Mouse (Mus musculus) kidney, embryonic 16.5 days (tissue): ENCODE data around the gene Gm17542. TPM values are rescaled to one million over a fixed set of nuclear protein-coding genes. Genes with fewer than 3 reads are reported as not detected.
A peak's percentile ranks its signal among the peaks of the same experiment; 100 is the strongest.
"Not testable (repeated sequence)": the region's sequence is repeated elsewhere in the genome, so short reads cannot be mapped to it uniquely, and the experiment has no call there.

ENCODE experiments used
- ATAC-seq: fragments of 200-750 bp; cut with Nextera tagmentation; 2 replicates; pipeline ENCODE4 v1.8.0; 2017; ENCODE audit warnings: moderate TSS enrichment; ENCODE audit not compliant: low FRiP score, low TSS enrichment
- H3K27ac ChIP-seq: fragments of 300-500 bp; sonication (generic); 2 replicates; pipeline ENCODE4 v1.5.1; 2014; ENCODE audit warnings: low read length
- H3K27me3 ChIP-seq: fragments of 300-500 bp; sonication (generic); 2 replicates; pipeline ENCODE4 v1.6.1; 2014; ENCODE audit warnings: low read length, control low read depth, mixed read lengths; ENCODE audit not compliant: insufficient read depth
- H3K36me3 ChIP-seq: fragments of 300-500 bp; sonication (generic); 2 replicates; pipeline ENCODE4 v1.6.1; 2014; ENCODE audit warnings: low read length, control low read depth, mixed read lengths; ENCODE audit not compliant: insufficient read depth
- H3K4me1 ChIP-seq: fragments of 300-500 bp; sonication (generic); 2 replicates; pipeline ENCODE4 v1.6.1; 2014; ENCODE audit warnings: low read length, control low read depth, mixed read lengths; ENCODE audit not compliant: insufficient read depth
- H3K4me2 ChIP-seq: fragments of 300-500 bp; sonication (generic); replicated peaks from 2 replicates; pipeline ENCODE4 v1.6.1; 2014; ENCODE audit warnings: low read depth, low read length
- H3K4me3 ChIP-seq: fragments of 300-500 bp; sonication (generic); 2 replicates; pipeline ENCODE4 v1.5.1; 2014; ENCODE audit warnings: mild to moderate bottlenecking, low read length
- H3K9ac ChIP-seq: fragments of 300-500 bp; sonication (generic); replicated peaks from 2 replicates; pipeline ENCODE4 v1.6.1; 2014; ENCODE audit warnings: low read length
- H3K9me3 ChIP-seq: fragments of 300-500 bp; sonication (generic); 2 replicates; pipeline ENCODE4 v1.6.1; 2016; ENCODE audit warnings: low read length, control low read depth
- WGBS: fragments of 180-500 bp; shearing (Covaris S2); extraction: QIAGEN DNeasy Blood & Tissue Kit; methylation state at CpG from one replicate; pipeline ENCODE4 v1.1.7; 2014; 5-methylcytosine and 5-hydroxymethylcytosine counted together
- polyA plus RNA-seq: library from polyadenylated mRNA; unstranded; fragments of >200 nt; fragmentation: Nextera tagmentation; extraction: Ambion mirVana; gene quantifications from 2 replicates; pipeline ENCODE4 v1.2.1, GENCODE M21; 2015

Gene Gm17542
- polyA plus RNA-seq: not detected in 2 replicates

- H3K9me3 ChIP-seq, H3K36me3 ChIP-seq, H3K9ac ChIP-seq, H3K4me1 ChIP-seq, H3K4me3 ChIP-seq, H3K4me2 ChIP-seq, H3K27me3 ChIP-seq, H3K27ac ChIP-seq, ATAC-seq: not testable (repeated sequence)
Measured at GRCm38 (mm10) chr10:58718110-58718509, at the start of gene Gm17542. Gene Gm17542, minus strand, starts transcription at chr10:58718210.

DNA sequence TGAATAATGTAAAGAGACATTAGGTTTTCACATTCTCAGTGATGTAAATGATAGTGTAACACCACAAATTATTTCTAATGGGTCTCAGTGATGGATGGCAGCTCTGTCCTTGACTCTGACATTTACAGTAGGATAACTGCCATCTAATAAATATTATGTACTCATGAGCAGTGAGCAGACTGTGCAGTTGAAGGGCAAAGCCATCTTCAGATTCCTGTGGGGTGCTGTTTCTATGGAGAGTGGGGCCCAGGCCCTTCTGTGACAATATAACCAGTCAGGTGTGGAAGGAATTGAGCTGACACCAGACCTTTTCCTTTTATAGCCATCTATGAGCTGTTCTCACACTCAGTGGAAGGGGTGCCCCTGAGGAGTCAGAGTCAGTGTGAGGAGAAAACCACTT is 21.8 kb upstream of the Gm17542 start:
- Histone ChIP-seq H3K4me3 (no peak overlapping the region), H3K36me3 (no peaks in the 10 kb centered on the region), H3K27ac (no peak overlapping the region), H3K4me2 (no peak overlapping the region), H3K9ac (no peak overlapping the region), H3K9me3 (no peaks in the 10 kb centered on the region), H3K4me1 (no peaks in the 10 kb centered on the region), H3K27me3 (no peaks in the 10 kb centered on the region)
- ATAC-seq: no peak

GRCm38 (mm10) chr10:58738152-58738551 is 20.1 kb upstream of the Gm17542 start:
- Histone ChIP-seq H3K9me3 (no peaks in the 10 kb centered on the region), H3K4me3 (no peak overlapping the region), H3K9ac (no peak overlapping the region), H3K27me3 (no peaks in the 10 kb centered on the region), H3K4me1 (no peaks in the 10 kb centered on the region), H3K27ac (no peak overlapping the region), H3K36me3 (no peaks in the 10 kb centered on the region), H3K4me2 (no peak overlapping the region)
- WGBS: 81% methylated on average over 7 of the region's 7 CpGs
- ATAC-seq: no peak

DNA sequence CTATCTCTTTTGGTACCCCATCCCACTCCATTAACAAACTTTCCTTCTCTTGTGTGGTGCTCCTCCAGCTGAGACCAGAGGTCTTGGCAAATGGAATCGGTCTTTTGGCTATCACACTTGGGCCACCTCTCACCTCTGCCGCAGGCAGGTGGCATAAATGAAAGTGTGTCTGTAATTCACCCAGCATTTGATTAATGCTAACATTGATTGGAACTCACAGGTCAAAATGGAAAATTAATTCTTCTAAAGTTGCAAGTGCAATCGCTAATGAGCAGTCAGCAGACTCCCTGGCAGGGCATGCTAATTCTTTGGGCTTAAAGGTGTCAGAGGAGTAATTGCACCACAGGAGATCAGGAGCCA is 3.2 kb downstream of the Gm17542 start:
- Histone ChIP-seq H3K36me3 (no peaks in the 10 kb centered on the region), H3K4me1 (peaks cover 8% of the 10 kb centered on the region), H3K9me3 (0 out of 2 replicates have a peak, but pooled peaks cover 3% of the 10 kb centered on the region), H3K27me3 (no peaks in the 10 kb centered on the region), H3K4me2 (peak overlapping the region; percentile 66), H3K4me3 (peak overlapping the region; percentile 41), H3K27ac (peak overlapping the region; percentile 0; the same call in 1 of the 2 replicates), H3K9ac (no peak overlapping the region)
- no peak for ATAC-seq
- WGBS: 35% methylated on average over 3 of the region's 3 CpGs

DNA sequence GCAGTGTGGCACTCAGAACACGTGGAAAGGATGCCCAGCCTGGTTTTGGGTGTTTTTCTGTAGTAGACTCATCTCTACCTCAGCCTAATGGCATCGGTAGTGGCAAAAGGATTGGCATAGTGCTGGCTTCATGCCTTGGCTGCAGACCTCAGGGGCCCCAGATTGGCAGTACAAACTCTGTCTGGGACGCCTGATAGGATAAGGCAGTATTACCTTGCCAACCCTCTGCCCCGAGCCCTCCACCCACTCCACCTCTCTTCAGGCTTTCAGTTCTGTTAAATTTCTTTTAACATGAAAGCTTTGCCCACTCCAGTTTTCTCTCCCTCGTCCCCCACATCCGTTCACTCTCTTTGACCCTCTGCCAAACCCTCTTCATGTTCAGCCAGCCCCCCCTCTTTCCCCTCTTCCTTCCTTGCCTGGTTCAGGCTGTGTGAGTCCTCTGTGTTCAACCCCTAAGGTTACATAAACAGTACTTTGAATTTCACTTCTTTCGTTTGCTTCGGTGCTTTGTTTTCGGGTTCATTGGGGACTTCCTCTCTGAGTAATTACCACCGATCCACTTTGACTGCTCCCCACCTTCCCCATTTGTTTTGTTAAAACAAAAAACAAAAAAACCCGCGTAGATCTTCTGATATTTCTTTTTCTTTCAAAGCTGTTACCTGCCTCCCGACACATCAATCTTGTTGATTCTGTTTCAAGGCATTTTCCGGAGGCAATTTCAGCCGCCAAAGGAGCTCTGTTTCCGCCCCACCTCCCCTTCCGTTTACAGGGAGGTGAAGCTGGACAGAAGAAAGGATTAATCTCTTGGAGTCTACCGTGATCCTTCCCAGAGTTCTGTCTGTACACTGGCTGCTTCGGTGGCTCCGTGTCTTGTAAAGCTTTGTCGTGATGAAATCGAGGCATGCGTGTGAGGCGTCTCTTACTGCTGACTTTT is 3.9 kb downstream of the Gm17542 start:
- no peaks in the 10 kb centered on the region for H3K36me3 ChIP-seq
- 0 out of 2 replicates have a peak, but pooled peaks cover 3% of the 10 kb centered on the region for H3K9me3 ChIP-seq
- peak; percentile 82; the same call in 1 of the 2 replicates for ATAC-seq
- H3K9ac ChIP-seq: peak overlapping the region; percentile 52
- H3K27ac ChIP-seq: peak overlapping the region; percentile 0; the same call in 1 of the 2 replicates
- 9% methylated on average over 24 of the region's 24 CpGs for WGBS
- peak overlapping the region; percentile 41 for H3K4me3 ChIP-seq
- H3K27me3 ChIP-seq: no peaks in the 10 kb centered on the region
- peak overlapping the region; percentile 66 for H3K4me2 ChIP-seq
- peaks cover 8% of the 10 kb centered on the region for H3K4me1 ChIP-seq

DNA sequence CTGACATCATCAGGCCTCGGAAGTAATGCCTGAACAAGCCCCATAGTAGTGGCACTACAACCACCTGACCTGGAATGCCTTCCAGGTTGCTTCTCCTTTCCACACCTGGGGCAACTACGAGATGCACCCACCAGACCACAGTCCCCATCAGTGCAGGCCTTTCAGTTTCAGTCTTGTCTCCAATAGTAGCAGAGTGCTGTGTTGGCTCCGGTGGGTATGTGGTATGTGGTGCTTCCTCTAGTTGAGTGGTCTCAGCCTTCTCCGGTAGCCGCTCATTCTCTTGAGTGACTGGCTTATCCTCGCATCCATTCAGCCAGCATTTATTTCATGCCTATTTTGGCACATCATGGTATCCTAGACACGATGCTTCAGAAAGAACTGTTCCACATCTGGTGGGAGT is 4.8 kb downstream of the Gm17542 start:
- no peaks in the 10 kb centered on the region for H3K36me3 ChIP-seq
- no peak overlapping the region for H3K9ac ChIP-seq
- no peak overlapping the region for H3K4me3 ChIP-seq
- 0 out of 2 replicates have a peak, but pooled peaks cover 3% of the 10 kb centered on the region for H3K9me3 ChIP-seq
- peaks cover 8% of the 10 kb centered on the region for H3K4me1 ChIP-seq
- H3K27ac ChIP-seq: no peak overlapping the region
- WGBS: 93% methylated on average over 7 of the region's 7 CpGs
- H3K4me2 ChIP-seq: no peak overlapping the region
- H3K27me3 ChIP-seq: no peaks in the 10 kb centered on the region
- no peak for ATAC-seq

DNA sequence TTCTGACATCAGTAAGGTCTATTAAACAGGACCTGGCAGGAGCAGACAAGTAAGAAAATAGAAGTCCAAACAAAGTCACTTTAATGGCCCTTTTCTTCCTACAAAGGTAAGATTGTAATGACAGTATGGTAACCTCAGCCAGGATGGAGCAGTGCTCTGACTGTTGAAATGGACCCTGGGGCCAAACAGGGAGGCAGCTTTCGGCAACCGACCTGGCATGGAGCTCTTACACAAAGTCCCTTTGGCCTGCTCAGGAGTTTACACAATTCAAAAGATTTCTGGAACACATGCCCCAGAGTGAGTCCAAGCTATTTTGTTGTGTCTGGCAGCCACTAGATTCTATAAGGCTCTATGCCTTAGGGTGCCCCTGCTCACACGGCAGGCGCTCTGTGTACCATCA is 9.0 kb downstream of the Gm17542 start:
- Histone ChIP-seq H3K36me3 (no peaks in the 10 kb centered on the region), H3K27ac (no peak overlapping the region), H3K4me1 (peaks cover 4% of the 10 kb centered on the region), H3K9ac (no peak overlapping the region), H3K4me2 (no peak overlapping the region), H3K9me3 (no peaks in the 10 kb centered on the region; the same call in 1 of the 2 replicates), H3K27me3 (no peaks in the 10 kb centered on the region), H3K4me3 (no peak overlapping the region)
- ATAC-seq: no peak
- 88% methylated on average over 4 of the region's 4 CpGs for WGBS

DNA sequence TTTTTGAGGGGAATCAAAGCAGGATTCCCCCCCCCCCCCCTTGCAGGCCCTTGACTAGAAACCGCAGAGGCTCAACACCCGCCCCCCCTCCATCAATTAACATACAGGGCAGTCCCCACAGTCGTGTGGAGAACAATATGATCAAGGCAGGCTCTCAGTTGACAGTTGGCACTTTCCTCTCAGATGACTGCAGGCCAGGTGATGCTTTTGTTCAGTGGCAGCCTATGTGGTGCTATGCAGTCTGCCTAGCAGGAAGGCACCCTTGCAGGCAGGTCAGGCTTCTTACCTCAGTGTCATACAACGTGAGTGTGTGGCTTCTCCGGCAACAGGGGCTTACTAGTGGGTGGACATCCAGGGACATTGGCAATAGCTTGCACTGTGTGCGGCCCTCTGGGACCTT is 17.4 kb downstream of the Gm17542 start:
- no peaks in the 10 kb centered on the region for H3K36me3 ChIP-seq
- H3K9me3 ChIP-seq: 0 out of 2 replicates have a peak, but pooled peaks cover 3% of the 10 kb centered on the region
- H3K27ac ChIP-seq: no peak overlapping the region
- H3K4me2 ChIP-seq: no peak overlapping the region
- no peak for ATAC-seq
- H3K4me1 ChIP-seq: no peaks in the 10 kb centered on the region
- no peak overlapping the region for H3K9ac ChIP-seq
- no peaks in the 10 kb centered on the region for H3K27me3 ChIP-seq
- H3K4me3 ChIP-seq: no peak overlapping the region
- WGBS: 47% methylated on average over 6 of the region's 6 CpGs

DNA sequence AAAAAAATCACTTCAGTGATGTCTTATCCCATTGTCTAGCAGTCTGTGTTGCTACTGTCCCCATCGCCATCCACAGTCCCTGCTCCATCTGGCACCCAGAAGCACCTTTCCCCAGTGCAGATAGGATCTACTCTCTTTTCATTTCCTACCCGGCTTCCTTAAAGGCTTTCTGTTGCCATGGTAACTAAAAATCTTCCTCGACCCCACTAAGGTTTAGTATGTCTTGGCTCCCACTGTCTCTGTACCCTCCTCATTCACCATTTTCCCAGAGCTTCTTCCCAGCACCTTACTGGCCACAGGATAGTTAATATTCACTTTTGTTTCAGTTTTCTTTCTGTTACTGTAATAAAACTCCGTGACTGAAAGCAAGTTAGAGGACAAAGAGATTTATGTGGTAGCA is 17.9 kb downstream of the Gm17542 start:
- Histone ChIP-seq H3K4me1 (no peaks in the 10 kb centered on the region), H3K9me3 (0 out of 2 replicates have a peak, but pooled peaks cover 3% of the 10 kb centered on the region), H3K27me3 (no peaks in the 10 kb centered on the region), H3K4me3 (no peak overlapping the region), H3K9ac (no peak overlapping the region), H3K27ac (no peak overlapping the region), H3K36me3 (no peaks in the 10 kb centered on the region), H3K4me2 (no peak overlapping the region)
- WGBS: 27% methylated on average over 4 of the region's 4 CpGs
- no peak for ATAC-seq

DNA sequence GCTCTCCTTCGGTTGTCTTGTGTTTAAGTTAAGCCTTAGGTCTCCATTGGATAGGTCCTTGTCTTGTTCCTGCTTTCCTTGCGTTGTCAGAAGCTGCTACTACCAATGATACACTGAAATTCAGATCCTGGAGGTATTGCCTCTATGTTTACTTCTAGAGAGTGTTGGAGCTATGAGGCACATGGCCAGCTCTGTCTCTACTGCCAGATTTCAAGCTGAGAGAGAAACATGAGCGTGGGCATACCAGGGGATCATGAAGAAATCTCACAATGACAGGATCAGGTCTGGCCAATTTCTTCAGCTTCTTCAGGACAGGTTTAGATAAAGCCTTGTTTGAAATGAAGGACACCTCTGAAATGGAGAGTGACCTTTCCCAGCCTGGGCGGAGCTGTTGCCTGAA is 19.1 kb downstream of the Gm17542 start:
- H3K4me3 ChIP-seq: no peak overlapping the region
- no peaks in the 10 kb centered on the region for H3K36me3 ChIP-seq
- no peaks in the 10 kb centered on the region for H3K27me3 ChIP-seq
- no peak overlapping the region for H3K9ac ChIP-seq
- 0 out of 2 replicates have a peak, but pooled peaks cover 3% of the 10 kb centered on the region for H3K9me3 ChIP-seq
- no peaks in the 10 kb centered on the region for H3K4me1 ChIP-seq
- H3K27ac ChIP-seq: no peak overlapping the region
- H3K4me2 ChIP-seq: no peak overlapping the region
- WGBS: 88% methylated on average over 4 of the region's 4 CpGs
- ATAC-seq: no peak
